Mouse (Mus musculus) liver, postnatal 0 days (tissue): ENCODE measurements around the gene Tdo2. TPM values are rescaled to one million over a fixed set of nuclear protein-coding genes. Genes with fewer than 3 reads are reported as not detected.

Experiments
- ATAC-seq: fragments of 200-750 bp; cut with Nextera tagmentation; 2 replicates; pipeline ENCODE4 v1.8.0; 2017; ENCODE audit warnings: mild to moderate bottlenecking, moderate library complexity
- DNase-seq: peaks from one replicate; pipeline ENCODE4 v3.0.0-alpha.2; 2016
- H3K27ac ChIP-seq: fragments of 300-500 bp; sonication (generic); 2 replicates; pipeline ENCODE4 v1.5.1; 2014; ENCODE audit warnings: antibody characterized with exemption, moderate library complexity, mild to moderate bottlenecking, low read depth
- H3K27me3 ChIP-seq: fragments of 300-500 bp; sonication (generic); 2 replicates; pipeline ENCODE4 v1.6.1; 2014; ENCODE audit warnings: low read length, control low read depth, mixed read lengths; ENCODE audit not compliant: insufficient read depth
- H3K36me3 ChIP-seq: fragments of 300-500 bp; sonication (generic); replicated peaks from 2 replicates; pipeline ENCODE4 v1.6.1; 2014; ENCODE audit warnings: mild to moderate bottlenecking, control low read depth, low read length, moderate library complexity, mixed read lengths; ENCODE audit not compliant: insufficient read depth
- H3K4me1 ChIP-seq: fragments of 300-500 bp; sonication (generic); 2 replicates; pipeline ENCODE4 v1.6.1; 2014; ENCODE audit warnings: antibody characterized with exemption, mild to moderate bottlenecking, control low read depth; ENCODE audit not compliant: insufficient read depth
- H3K4me2 ChIP-seq: fragments of 300-500 bp; sonication (generic); 2 replicates; pipeline ENCODE4 v1.6.1; 2014; ENCODE audit warnings: low read depth, mild to moderate bottlenecking, low read length, moderate library complexity, mixed read lengths
- H3K4me3 ChIP-seq: fragments of 300-500 bp; sonication (generic); 2 replicates; pipeline ENCODE4 v1.5.1; 2014; ENCODE audit warnings: low read depth, low read length
- H3K9ac ChIP-seq: fragments of 300-500 bp; sonication (generic); replicated peaks from 2 replicates; pipeline ENCODE4 v1.6.1; 2014; ENCODE audit warnings: mild to moderate bottlenecking, moderate library complexity
- H3K9me3 ChIP-seq: fragments of 300-500 bp; sonication (generic); 2 replicates; pipeline ENCODE4 v1.6.1; 2016; ENCODE audit warnings: mild to moderate bottlenecking, control low read depth, low read length, mixed read lengths
- CTCF ChIP-seq: sonication (generic); IDR thresholded peaks from 2 replicates; pipeline ENCODE4 v1.5.1; 2016; ENCODE audit warnings: antibody characterized with exemption, low read depth
- EP300 ChIP-seq: IDR thresholded peaks from 2 replicates; pipeline ENCODE4 v1.6.1; 2016; ENCODE audit warnings: antibody characterized with exemption, low read depth, mild to moderate bottlenecking
- WGBS: fragments of 180-500 bp; shearing (Covaris S2); extraction: QIAGEN DNeasy Blood & Tissue Kit; methylation state at CpG from one replicate; pipeline ENCODE4 v1.1.7; 2014; ENCODE audit not compliant: insufficient replicate concordance; 5-methylcytosine and 5-hydroxymethylcytosine counted together
- polyA plus RNA-seq: library from polyadenylated mRNA; unstranded; fragments of >200 nt; fragmentation: Nextera tagmentation; extraction: Ambion mirVana; gene quantifications from 2 replicates; pipeline ENCODE4 v1.2.1, GENCODE M21; 2015

Tdo2 gene
- 8.6 and 9.3 TPM in 2 replicates for polyA plus RNA-seq

GRCm38 (mm10) chr3:81976102-81976501, at the start of gene Tdo2:
Tdo2 (minus strand) TSS chr3:81976202.
- no peak for ATAC-seq
- no peak within 1 kb of the TSS for H3K27ac ChIP-seq
- H3K36me3 ChIP-seq = no peaks in the 10 kb centered on the region
- no peaks in the 10 kb centered on the region for H3K27me3 ChIP-seq
- no peaks in the 10 kb centered on the region for H3K4me1 ChIP-seq
- no peak for DNase-seq
- TF ChIP-seq CTCF = no peak
- TF ChIP-seq EP300 = no peak
- no peak within 1 kb of the TSS for H3K4me3 ChIP-seq
- no peak within 1 kb of the TSS for H3K9ac ChIP-seq
- H3K4me2 ChIP-seq = no peak within 1 kb of the TSS
- H3K9me3 ChIP-seq = no peaks in the 10 kb centered on the region

GRCm38 (mm10) chr3:82023065-82023464, 47.1 kb upstream of the Tdo2 start:
- WGBS = 70% methylated on average over 3 of the region's 3 CpGs
- TF ChIP-seq CTCF = no peak
- no peak for TF ChIP-seq EP300
- Histone ChIP-seq H3K27me3 (no peaks in the 10 kb centered on the region), H3K4me1 (no peaks in the 10 kb centered on the region), H3K9me3 (no peaks in the 10 kb centered on the region), H3K4me2 (no peak overlapping the region), H3K9ac (no peak overlapping the region), H3K4me3 (no peak overlapping the region), H3K27ac (no peak overlapping the region), H3K36me3 (no peaks in the 10 kb centered on the region)
- DNase-seq (no peak), ATAC-seq (no peak)

- Histone ChIP-seq H3K9me3 (no peaks in the 10 kb centered on the region), H3K9ac (no peak overlapping the region), H3K27me3 (no peaks in the 10 kb centered on the region), H3K4me2 (no peak overlapping the region), H3K4me1 (no peaks in the 10 kb centered on the region), H3K27ac (peak overlapping the region; percentile 40; the same call in 1 of the 2 replicates), H3K36me3 (no peaks in the 10 kb centered on the region), H3K4me3 (no peak overlapping the region)
- no peak for ATAC-seq
- WGBS = 69% methylated on average over 8 of the region's 8 CpGs
- TF ChIP-seq EP300 = no peak
- no peak for TF ChIP-seq CTCF
- no peak for DNase-seq
Observed at GRCm38 (mm10) chr3:82022421-82022920, 46.5 kb upstream of the Tdo2 start.

GRCm38 (mm10) chr3:82014148-82014703, 38.2 kb upstream of the Tdo2 start:
- no peak for ATAC-seq
- TF ChIP-seq EP300 (no peak), CTCF (no peak)
- H3K27me3 ChIP-seq = no peaks in the 10 kb centered on the region
- H3K9me3 ChIP-seq = no peaks in the 10 kb centered on the region
- 70% methylated on average over 7 of the region's 7 CpGs for WGBS
- no peak overlapping the region for H3K4me3 ChIP-seq
- no peak overlapping the region for H3K4me2 ChIP-seq
- DNase-seq = no peak
- no peak overlapping the region for H3K9ac ChIP-seq
- no peak overlapping the region for H3K27ac ChIP-seq
- H3K36me3 ChIP-seq = no peaks in the 10 kb centered on the region
- no peaks in the 10 kb centered on the region for H3K4me1 ChIP-seq

- H3K36me3 ChIP-seq = no peaks in the 10 kb centered on the region
- 88% methylated on average over 1 of the region's 1 CpGs for whole genome bisulfite sequencing
- TF ChIP-seq EP300 (no peak), CTCF (no peak)
- H3K9ac ChIP-seq = no peak overlapping the region
- no peaks in the 10 kb centered on the region for H3K9me3 ChIP-seq
- no peak overlapping the region for H3K27ac ChIP-seq
- no peaks in the 10 kb centered on the region for H3K27me3 ChIP-seq
- H3K4me1 ChIP-seq = no peaks in the 10 kb centered on the region
- DNase-seq (no peak), ATAC-seq (no peak)
- no peak overlapping the region for H3K4me2 ChIP-seq
- no peak overlapping the region for H3K4me3 ChIP-seq
Observed at GRCm38 (mm10) chr3:82007002-82007401, 31.0 kb upstream of the Tdo2 start.

GRCm38 (mm10) chr3:81995988-81996387, 20.0 kb upstream of the Tdo2 start:
- H3K9ac ChIP-seq = no peak overlapping the region
- peak; percentile 60 for ATAC-seq
- H3K4me2 ChIP-seq = no peak overlapping the region
- no peak overlapping the region for H3K4me3 ChIP-seq
- TF ChIP-seq EP300 (no peak), CTCF (peak; percentile 74)
- no peaks in the 10 kb centered on the region for H3K36me3 ChIP-seq
- H3K27ac ChIP-seq = peak overlapping the region; percentile 48; the same call in 1 of the 2 replicates
- H3K4me1 ChIP-seq = no peaks in the 10 kb centered on the region
- DNase-seq = no peak
- no peaks in the 10 kb centered on the region for H3K9me3 ChIP-seq
- WGBS = 0% methylated on average over 1 of the region's 1 CpGs
- H3K27me3 ChIP-seq = no peaks in the 10 kb centered on the region
